Mouse (Mus musculus) cerebellum, adult 2 months (tissue): ENCODE data around the gene Cnnm2.

ENCODE experiments used
- CTCF ChIP-seq: fragments of 200-500 bp; IDR thresholded peaks from 2 replicates; pipeline ENCODE4 v1.5.1; 2011; ENCODE audit warnings: low read depth, mild to moderate bottlenecking, control low read depth, low read length, moderate library complexity, borderline replicate concordance; ENCODE audit not compliant: insufficient read depth
- POLR2A ChIP-seq: fragments of 200-500 bp; IDR thresholded peaks from 2 replicates; pipeline ENCODE4 v1.6.1; 2011; ENCODE audit warnings: low read length, control low read depth, borderline replicate concordance; ENCODE audit not compliant: insufficient read depth

GRCm38 (mm10) chr19:46727140-46727736 lies 34.2 kb upstream of the Cnnm2 start:
- TF ChIP-seq POLR2A: no peak
- no peak for TF ChIP-seq CTCF
